Mouse (Mus musculus) Patski (cell line): ENCODE results near the gene Pard3b. TPM values are rescaled to one million over a fixed set of nuclear protein-coding genes. Genes with fewer than 3 reads are reported as not detected.

Experiments used
- ATAC-seq: fragments of 100-300 bp; one replicate; pipeline ENCODE4 v1.8.0; 2021
- CTCF ChIA-PET: fragments of 350-600 bp; sonication (Branson Sonifier 250); formaldehyde crosslinking; loops from one replicate; lab custom pipeline; 2022; ENCODE audit warnings: inconsistent platforms; lab: Charles Lee
- POLR2A ChIA-PET: fragments of 350-600 bp; sonication (Branson Sonifier 250); formaldehyde crosslinking; loops from one replicate; lab custom pipeline; 2022; ENCODE audit warnings: antibody characterized with exemption, inconsistent platforms; lab: Charles Lee
- DNase-seq: peaks from one replicate; pipeline ENCODE4 v3.0.0-alpha.2; 2011; ENCODE audit warnings: low read depth, low spot score
- H3K27me3 ChIP-seq: fragments of 371-371 bp; one replicate; pipeline ENCODE4 v1.5.1; 2021
- CTCF ChIP-seq: fragments of 100-300 bp; IDR thresholded peaks from one replicate; pipeline ENCODE4 v1.5.1; 2021
- in situ Hi-C: fragments of 300-500 bp; cut with MboI; formaldehyde crosslinking; loops from 3 replicates; pipeline ENCODE4 v1.11.1; 2018; ENCODE audit warnings: low pct_unique_long_range_greater_than_20kb, mixed read lengths
- polyA plus RNA-seq: library from polyadenylated mRNA; unstranded; gene quantifications from one replicate; pipeline ENCODE4 v1.2.3, GENCODE M21; 2021

The Pard3b gene
- polyA plus RNA-seq, 1 experiment from 2014 or later, result 9.1 TPM

DNA sequence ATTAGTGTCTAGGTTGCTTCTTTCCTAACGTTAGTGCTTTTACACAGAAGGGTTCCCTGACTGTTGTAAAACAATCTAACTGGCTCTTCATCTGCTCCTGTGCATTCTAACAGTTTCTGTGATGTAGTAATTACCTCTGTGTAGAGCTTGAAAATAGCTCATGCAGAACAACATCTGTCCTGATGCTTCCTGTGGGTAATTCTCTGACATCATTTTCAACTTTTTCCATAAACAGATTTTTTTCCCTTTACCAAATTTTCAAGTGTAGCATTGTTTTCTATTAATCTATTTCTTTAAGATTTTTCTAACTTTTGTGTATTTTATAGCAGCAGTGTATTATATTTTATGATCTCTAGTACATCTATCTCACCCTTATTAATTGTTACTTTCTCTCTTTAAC, 917.2 kb downstream of the Pard3b start:
- ChIA-PET CTCF (no interaction called here), POLR2A (interaction anchor here (0.5 kb wide), 1 partner anchor 131 kb away, joined by 4 read pairs; no protein-coding TSS in a partner anchor)
- in situ Hi-C loops, result loop anchor here (10.0 kb wide), 1 partner anchor 351 kb away; no protein-coding TSS in a partner anchor
- H3K27me3 ChIP-seq, result no peaks in the 10 kb centered on the region
- TF ChIP-seq CTCF, result no peak
- DNase-seq (no peak), ATAC-seq (no peak)

GRCm38 (mm10) chr1:62562987-62563386, 924.4 kb downstream of the Pard3b start:
- DNase-seq, result no peak

DNA sequence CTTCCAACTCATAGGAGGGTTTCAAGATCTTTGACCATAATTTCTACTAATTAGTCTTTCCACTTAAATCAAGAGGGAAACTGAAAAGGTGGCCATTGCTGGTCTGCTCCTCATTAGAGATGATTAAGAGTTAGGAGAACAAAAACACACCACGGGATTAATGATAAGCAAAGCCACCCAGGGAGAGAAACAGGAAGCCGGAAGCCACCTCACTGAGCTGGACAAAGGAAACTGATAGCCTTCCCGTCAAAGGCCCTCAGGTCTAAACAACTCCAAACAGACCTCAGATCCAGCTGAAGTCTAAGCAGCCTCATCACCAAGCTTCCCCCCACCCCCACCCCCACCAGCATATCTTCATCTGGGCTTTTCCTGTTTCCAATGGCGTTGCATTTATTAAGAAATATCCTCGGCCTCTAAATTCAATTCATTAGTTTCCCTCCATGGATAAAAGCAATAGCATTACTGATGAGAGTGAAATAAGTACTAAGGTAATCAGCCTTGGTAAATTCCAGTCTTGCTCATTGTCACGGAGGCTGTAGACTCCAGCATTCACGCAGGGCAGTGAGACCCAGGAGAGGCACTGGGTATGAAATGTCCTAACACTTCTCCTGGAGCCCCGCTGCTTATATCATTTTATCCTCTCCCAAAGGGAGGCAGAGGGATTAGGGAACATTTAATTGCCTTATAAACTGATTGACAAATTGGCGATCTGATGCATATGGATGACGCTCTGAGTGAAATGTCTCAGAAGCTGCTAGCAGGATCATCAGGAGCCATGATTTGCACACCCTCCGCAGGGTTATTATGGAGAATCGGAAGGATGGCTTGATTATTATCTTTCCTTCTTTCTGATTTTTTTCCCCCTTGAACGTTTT, 925.9 kb downstream of the Pard3b start:
- in situ Hi-C loops, result no loop called here
- no peaks in the 10 kb centered on the region for H3K27me3 ChIP-seq
- CTCF ChIA-PET, result interaction anchor here (1.9 kb wide), 1 partner anchor 13 kb away, joined by 4 read pairs; no protein-coding TSS in a partner anchor
- ATAC-seq (no peak), DNase-seq (no peak)
- POLR2A ChIA-PET, result no interaction called here
- TF ChIP-seq CTCF, result no peak

More at GRCm38 (mm10) chr1:62562987-62563386, 924.4 kb downstream of the Pard3b start:
- ChIA-PET POLR2A (no interaction called here), CTCF (no interaction called here)
- TF ChIP-seq CTCF, result no peak
- no peaks in the 10 kb centered on the region for H3K27me3 ChIP-seq
- in situ Hi-C loops, result no loop called here
- no peak for ATAC-seq

DNA sequence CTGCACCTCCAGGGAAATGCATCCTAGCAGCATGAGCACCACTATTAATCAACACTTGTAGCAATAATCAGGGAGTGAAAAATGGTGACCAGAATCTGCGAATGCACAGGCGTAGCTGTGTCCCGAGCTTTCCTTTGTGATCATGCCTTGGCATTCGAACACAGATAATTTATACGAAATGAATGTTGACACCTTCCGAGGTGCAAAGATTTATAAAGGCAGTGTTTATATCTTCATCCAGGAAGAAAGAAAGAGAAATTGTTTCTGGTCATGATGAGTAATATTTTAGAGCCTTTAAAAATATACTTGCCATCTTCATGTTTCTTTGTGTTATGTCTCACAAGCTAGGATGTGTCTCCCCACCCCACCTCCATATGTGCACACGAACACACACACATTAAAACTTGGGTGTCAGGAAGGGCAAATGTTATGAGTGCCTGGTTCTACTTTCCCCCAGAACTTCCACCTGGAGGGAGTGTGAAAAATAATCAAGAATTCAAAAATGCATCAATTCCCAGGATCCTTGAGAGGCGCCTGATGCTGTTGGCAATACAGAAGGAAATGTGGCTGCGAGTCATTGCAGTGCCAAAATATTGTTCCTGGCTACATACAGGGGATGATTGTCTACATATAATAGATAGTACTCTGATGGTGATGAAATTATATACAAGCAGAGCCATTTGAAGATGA, 926.6 kb downstream of the Pard3b start:
- in situ Hi-C loops, result no loop called here
- DNase-seq (no peak), ATAC-seq (no peak)
- ChIA-PET CTCF (interaction anchor here (1.9 kb wide), 1 partner anchor 13 kb away, joined by 4 read pairs; no protein-coding TSS in a partner anchor), POLR2A (no interaction called here)
- H3K27me3 ChIP-seq, result no peaks in the 10 kb centered on the region
- TF ChIP-seq CTCF, result no peak

- ChIA-PET CTCF (interaction anchor here (1.9 kb wide), 1 partner anchor 11 kb away, joined by 4 read pairs; no protein-coding TSS in a partner anchor), POLR2A (no interaction called here)
- in situ Hi-C loops, result no loop called here
These were observed 928.0 kb downstream of the Pard3b start for GRCm38 (mm10) chr1:62566596-62566995.

GRCm38 (mm10) chr1:62576939-62577590, 938.4 kb downstream of the Pard3b start:
- no peak for TF ChIP-seq CTCF
- no peak for DNase-seq
- ChIA-PET POLR2A (interaction anchor here (0.9 kb wide), 1 partner anchor 12 kb away, joined by 3 read pairs; no protein-coding TSS in a partner anchor), CTCF (interaction anchor here (1.3 kb wide), 1 partner anchor 11 kb away, joined by 4 read pairs; no protein-coding TSS in a partner anchor)
- H3K27me3 ChIP-seq, result no peaks in the 10 kb centered on the region
- ATAC-seq, result no peak
- in situ Hi-C loops, result no loop called here

More at GRCm38 (mm10) chr1:62566596-62566995, 928.0 kb downstream of the Pard3b start:
- no peaks in the 10 kb centered on the region for H3K27me3 ChIP-seq
- DNase-seq, result no peak
- no peak for TF ChIP-seq CTCF
- ATAC-seq, result no peak

GRCm38 (mm10) chr1:62579024-62579765, 940.6 kb downstream of the Pard3b start:
- DNase-seq (no peak), ATAC-seq (no peak)
- ChIA-PET CTCF (no interaction called here), POLR2A (interaction anchor here (0.6 to 0.7 kb wide), 4 partner anchors 40 to 716 kb away, joined by 3 to 8 read pairs (median 4); no protein-coding TSS in a partner anchor)
- TF ChIP-seq CTCF, result no peak
- no peaks in the 10 kb centered on the region for H3K27me3 ChIP-seq
- in situ Hi-C loops, result no loop called here

DNA sequence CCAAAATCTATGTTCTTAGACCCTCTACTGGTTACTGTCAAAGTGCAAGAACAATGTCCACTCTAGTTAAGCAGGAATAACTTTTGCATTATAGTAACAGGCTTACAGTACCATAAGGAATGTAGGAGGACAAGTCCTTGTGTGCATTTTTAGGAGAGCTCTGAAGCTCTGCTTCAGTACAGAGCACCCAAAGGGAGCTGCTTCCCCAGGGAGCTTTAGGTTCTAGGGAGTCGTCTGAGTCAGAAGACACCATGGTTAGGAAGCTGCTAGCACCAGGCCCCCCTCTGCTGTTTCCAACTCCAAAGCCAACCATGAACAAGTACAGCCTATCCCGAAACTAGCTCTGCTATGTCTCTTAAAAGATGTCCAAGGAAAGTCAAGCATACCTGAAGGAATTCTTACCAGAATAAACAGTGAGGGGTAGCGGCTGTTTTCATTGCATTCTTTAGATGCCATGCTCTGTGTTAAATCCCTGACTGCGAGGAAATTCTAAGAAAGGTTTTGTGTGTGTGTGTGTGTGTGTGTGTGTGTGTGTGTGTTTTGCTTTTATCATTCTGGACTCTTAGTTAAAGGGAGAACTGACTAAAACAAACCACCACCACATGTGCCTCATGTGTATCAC, 941.8 kb downstream of the Pard3b start:
- DNase-seq (peak; percentile 10), ATAC-seq (peak; percentile 60)
- TF ChIP-seq CTCF, result no peak
- in situ Hi-C loops, result no loop called here
- ChIA-PET CTCF (interaction anchor here (0.6 to 0.9 kb wide), 2 partner anchors 12 to 19 kb away, joined by 3 read pairs; no protein-coding TSS in a partner anchor), POLR2A (interaction anchor here (0.8 to 1.1 kb wide), 3 partner anchors 9 to 656 kb away, joined by 3 to 5 read pairs (median 4); no protein-coding TSS in a partner anchor)
- H3K27me3 ChIP-seq, result no peaks in the 10 kb centered on the region

- POLR2A ChIA-PET, result no interaction called here
- CTCF ChIA-PET, result no interaction called here
These were observed 943.9 kb downstream of the Pard3b start for GRCm38 (mm10) chr1:62582476-62582875.

More at GRCm38 (mm10) chr1:62582476-62582875, 943.9 kb downstream of the Pard3b start:
- no peak for TF ChIP-seq CTCF
- DNase-seq (no peak), ATAC-seq (no peak)
- in situ Hi-C loops, result no loop called here
- H3K27me3 ChIP-seq, result no peaks in the 10 kb centered on the region
